Mouse (Mus musculus) heart, postnatal 0 days (tissue): ENCODE results near the gene Ablim1.

ENCODE experiments used
- CTCF ChIP-seq: IDR thresholded peaks from 2 replicates; pipeline ENCODE4 v1.5.1; 2016; ENCODE audit warnings: antibody characterized with exemption, control low read depth, low read depth
- EP300 ChIP-seq: IDR thresholded peaks from 2 replicates; pipeline ENCODE4 v1.6.1; 2016; ENCODE audit warnings: antibody characterized with exemption, low read depth

DNA sequence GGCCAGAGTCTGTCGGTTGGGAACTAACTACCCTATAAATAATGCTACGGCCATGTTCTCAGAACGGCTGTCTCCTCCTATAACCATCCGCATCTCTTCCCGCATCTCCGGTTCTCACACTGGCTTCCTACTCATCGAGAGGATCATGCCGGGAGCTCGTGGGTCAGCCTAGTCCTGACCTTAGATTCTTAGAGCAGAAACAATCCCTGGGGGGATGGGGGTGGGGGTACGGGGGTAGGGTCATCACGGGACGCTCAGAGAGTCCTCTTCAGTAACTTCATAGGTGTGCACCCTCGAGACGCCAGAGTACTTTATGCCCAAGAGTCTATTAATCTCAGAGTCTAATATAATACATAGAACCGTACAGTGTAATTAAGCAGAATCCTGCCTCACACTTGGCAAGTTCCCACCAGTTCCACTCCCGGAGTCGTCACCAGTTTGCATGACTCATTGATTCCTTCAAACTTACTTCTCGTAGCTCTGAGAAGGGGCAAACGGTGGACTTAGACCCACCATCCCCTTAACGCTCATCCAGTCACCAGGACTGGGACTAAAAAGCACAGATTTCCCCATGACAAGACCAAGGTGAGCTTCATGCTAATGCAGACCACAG lies 156.9 kb downstream of the Ablim1 start:
- TF ChIP-seq CTCF = no peak
- TF ChIP-seq EP300 = no peak
